Mouse (Mus musculus) hindbrain, postnatal 0 days (tissue): ENCODE measurements at regions not wholly inside any gene's neighbourhood (a gene's known extent, or its start where the extent isn't known, plus 50 kb on each side); places are given as distances from the start of the nearest gene placed in this dataset.
"Not testable (repeated sequence)": the region's sequence is repeated elsewhere in the genome, so short reads cannot be mapped to it uniquely, and the experiment has no call there.

Source experiments
- ATAC-seq: fragments of 200-750 bp; cut with Nextera tagmentation; 2 replicates; pipeline ENCODE4 v1.8.0; 2017; ENCODE audit warnings: mild to moderate bottlenecking, moderate TSS enrichment, moderate library complexity
- DNase-seq: peaks from one replicate; pipeline ENCODE4 v3.0.0-alpha.2; 2015; ENCODE audit warnings: low spot score
- H3K27ac ChIP-seq: fragments of 300-500 bp; sonication (generic); 2 replicates; pipeline ENCODE4 v1.5.1; 2014; ENCODE audit warnings: mild to moderate bottlenecking
- H3K27me3 ChIP-seq: fragments of 300-500 bp; sonication (generic); 2 replicates; pipeline ENCODE4 v1.6.1; 2014; ENCODE audit warnings: low read length, mixed read lengths; ENCODE audit not compliant: insufficient read depth
- H3K36me3 ChIP-seq: fragments of 300-500 bp; sonication (generic); 2 replicates; pipeline ENCODE4 v1.6.1; 2014; ENCODE audit warnings: low read length, mixed read lengths; ENCODE audit not compliant: insufficient read depth
- H3K4me1 ChIP-seq: fragments of 300-500 bp; sonication (generic); 2 replicates; pipeline ENCODE4 v1.6.1; 2014; ENCODE audit warnings: antibody characterized with exemption, low read length, mixed read lengths; ENCODE audit not compliant: insufficient read depth
- H3K4me2 ChIP-seq: fragments of 300-500 bp; sonication (generic); 2 replicates; pipeline ENCODE4 v1.6.1; 2014; ENCODE audit warnings: low read depth, mild to moderate bottlenecking, low read length, moderate library complexity, mixed read lengths
- H3K4me3 ChIP-seq: fragments of 300-500 bp; sonication (generic); 2 replicates; pipeline ENCODE4 v1.5.1; 2014; ENCODE audit warnings: low read length
- H3K9ac ChIP-seq: fragments of 300-500 bp; sonication (generic); replicated peaks from 2 replicates; pipeline ENCODE4 v1.6.1; 2014; ENCODE audit warnings: mild to moderate bottlenecking, low read length, moderate library complexity, mixed read lengths
- H3K9me3 ChIP-seq: fragments of 300-500 bp; sonication (generic); 2 replicates; pipeline ENCODE4 v1.6.1; 2016; ENCODE audit warnings: low read length, mixed read lengths
- CTCF ChIP-seq: IDR thresholded peaks from 2 replicates; pipeline ENCODE4 v1.5.1; 2016; ENCODE audit warnings: antibody characterized with exemption, control low read depth, low read depth
- WGBS: fragments of 180-500 bp; shearing (Covaris S2); extraction: QIAGEN DNeasy Blood & Tissue Kit; methylation state at CpG from one replicate; pipeline ENCODE4 v1.1.7; 2014; 5-methylcytosine and 5-hydroxymethylcytosine counted together

DNA sequence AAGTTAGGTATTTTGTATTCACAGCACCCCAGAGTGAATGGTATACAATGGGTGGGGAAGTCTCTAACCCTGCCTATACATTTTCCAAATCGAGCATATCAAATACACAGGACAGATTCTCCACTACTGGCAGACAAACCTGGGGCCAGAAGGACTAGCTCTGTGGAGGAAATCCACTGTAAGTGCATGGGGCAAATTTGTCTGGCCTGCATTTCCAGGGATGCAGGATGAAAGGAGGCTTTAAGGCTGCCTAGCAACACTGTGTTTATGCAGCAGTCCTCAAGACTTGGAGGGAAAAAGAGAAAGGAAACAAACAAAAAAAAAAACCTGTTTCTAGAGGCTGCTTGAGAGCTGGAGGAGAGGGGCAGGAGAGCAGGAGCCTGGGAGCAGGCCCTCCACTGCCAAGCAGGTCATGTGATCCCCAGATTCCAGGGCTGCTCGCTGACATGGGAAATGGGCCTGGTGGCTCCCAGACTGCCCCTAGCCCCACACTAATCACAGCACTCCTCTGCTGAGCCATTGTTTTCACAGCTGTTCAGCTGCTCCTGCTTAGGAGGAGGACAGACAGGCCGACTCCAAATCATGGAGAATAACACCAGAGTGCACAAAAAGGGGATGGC lies 293.7 kb upstream of the Gm10192 start:
- DNase-seq (peak; percentile 75), ATAC-seq (peak; percentile 94)
- Histone ChIP-seq H3K36me3 (no peaks in the 10 kb centered on the region), H3K27ac (peak overlapping the region; percentile 60; the same call in 1 of the 2 replicates), H3K27me3 (no peaks in the 10 kb centered on the region), H3K9me3 (no peaks in the 10 kb centered on the region), H3K9ac (0 out of 2 replicates have a peak overlapping the region, but pooled peaks have one; percentile 4), H3K4me1 (peaks cover 6% of the 10 kb centered on the region; the same call in 1 of the 2 replicates), H3K4me2 (no peak overlapping the region), H3K4me3 (no peak overlapping the region)
- no peak for TF ChIP-seq CTCF
- 5% methylated on average over 3 of the region's 3 CpGs for WGBS

DNA sequence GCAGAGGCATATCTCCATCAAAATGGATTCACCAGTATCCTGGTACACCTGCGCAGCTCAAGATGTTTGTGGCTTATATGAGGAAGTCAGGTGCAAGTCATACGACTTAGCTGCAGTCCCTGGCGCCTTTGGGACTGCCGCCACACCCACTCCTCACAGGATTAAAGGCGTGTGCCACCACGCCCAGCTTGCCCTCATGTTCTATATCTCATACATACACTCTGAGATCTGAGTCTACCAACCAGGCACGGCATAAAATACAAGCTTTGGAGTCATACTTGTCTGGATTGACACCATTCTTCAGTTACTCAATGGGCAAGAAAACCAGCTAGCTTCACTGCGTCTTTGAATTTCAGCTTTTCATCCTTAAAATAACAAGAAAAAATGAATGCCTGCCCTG lies 290.5 kb upstream of the Gm10192 start:
- 96% methylated on average over 8 of the region's 8 CpGs for WGBS
- not testable (repeated sequence) for DNase-seq, ATAC-seq, H3K4me3 ChIP-seq, H3K4me2 ChIP-seq, H3K36me3 ChIP-seq, H3K4me1 ChIP-seq, H3K9me3 ChIP-seq, H3K9ac ChIP-seq, H3K27me3 ChIP-seq, H3K27ac ChIP-seq

DNA sequence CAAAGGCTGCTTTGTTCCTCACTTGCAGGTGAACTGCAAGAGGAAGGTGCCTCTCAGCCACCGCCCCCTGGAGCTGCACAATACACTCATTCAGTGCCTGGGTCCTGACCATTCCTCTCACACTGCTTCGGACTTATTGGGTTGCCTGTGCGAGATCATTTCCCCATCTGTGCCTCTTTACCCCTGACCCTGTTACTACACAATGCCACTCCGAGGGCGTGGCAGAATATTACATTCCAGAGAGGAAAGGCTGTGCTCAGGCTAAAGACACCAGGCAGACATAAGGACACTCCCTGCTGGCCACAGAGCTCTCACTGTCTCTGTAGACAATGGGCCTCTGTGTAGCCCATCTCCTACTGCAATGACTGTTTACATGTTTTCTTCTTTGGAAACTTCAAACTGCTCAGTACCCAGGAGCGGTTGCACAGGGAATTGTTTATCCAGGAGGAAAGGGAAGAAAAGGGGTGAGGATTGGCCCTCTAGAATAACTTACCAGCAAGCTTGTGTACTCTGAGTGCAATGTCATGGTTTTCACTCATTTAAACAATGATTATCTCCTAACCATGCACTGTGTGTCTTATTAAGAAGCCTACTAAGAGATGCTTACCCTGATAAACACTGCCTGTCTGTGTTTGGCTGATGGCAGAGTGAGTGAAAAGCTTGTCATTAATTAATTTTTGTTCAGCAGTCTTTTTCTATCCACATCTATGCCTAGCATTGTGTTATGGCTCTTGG lies 283.1 kb upstream of the Gm10192 start:
- ATAC-seq, result peak; percentile 79
- Histone ChIP-seq H3K4me2 (no peak overlapping the region), H3K27ac (no peak overlapping the region), H3K4me1 (0 out of 2 replicates have a peak, but pooled peaks cover under 1% of the 10 kb centered on the region), H3K36me3 (no peaks in the 10 kb centered on the region), H3K9ac (no peak overlapping the region), H3K9me3 (no peaks in the 10 kb centered on the region), H3K27me3 (no peaks in the 10 kb centered on the region), H3K4me3 (no peak overlapping the region)
- WGBS, result 19% methylated on average over 6 of the region's 6 CpGs
- DNase-seq, result no peak
- TF ChIP-seq CTCF, result no peak

DNA sequence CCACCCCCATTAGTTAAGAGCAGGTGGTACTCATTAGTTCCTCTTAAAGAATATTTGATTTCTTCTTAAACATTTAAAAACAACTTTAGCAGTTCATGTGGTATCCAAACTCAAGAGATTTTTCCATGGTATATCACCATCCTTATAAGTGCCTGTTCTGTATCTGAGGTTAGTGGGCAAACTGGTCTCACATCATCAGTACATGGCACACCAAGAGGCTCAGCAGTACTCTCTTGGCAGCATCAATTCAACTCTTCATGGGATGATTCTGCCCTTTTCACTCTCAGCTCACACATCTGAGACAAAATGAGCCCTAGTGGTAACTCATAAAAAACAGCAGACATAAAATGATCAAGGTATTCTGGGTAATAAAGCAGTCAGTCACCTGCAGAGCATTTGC lies 282.6 kb upstream of the Gm10192 start:
- Histone ChIP-seq H3K9me3 (no peaks in the 10 kb centered on the region), H3K9ac (no peak overlapping the region), H3K4me3 (no peak overlapping the region), H3K27ac (no peak overlapping the region), H3K4me2 (no peak overlapping the region), H3K27me3 (no peaks in the 10 kb centered on the region), H3K36me3 (no peaks in the 10 kb centered on the region), H3K4me1 (0 out of 2 replicates have a peak, but pooled peaks cover 3% of the 10 kb centered on the region)
- ATAC-seq (no peak), DNase-seq (no peak)
- TF ChIP-seq CTCF, result no peak

DNA sequence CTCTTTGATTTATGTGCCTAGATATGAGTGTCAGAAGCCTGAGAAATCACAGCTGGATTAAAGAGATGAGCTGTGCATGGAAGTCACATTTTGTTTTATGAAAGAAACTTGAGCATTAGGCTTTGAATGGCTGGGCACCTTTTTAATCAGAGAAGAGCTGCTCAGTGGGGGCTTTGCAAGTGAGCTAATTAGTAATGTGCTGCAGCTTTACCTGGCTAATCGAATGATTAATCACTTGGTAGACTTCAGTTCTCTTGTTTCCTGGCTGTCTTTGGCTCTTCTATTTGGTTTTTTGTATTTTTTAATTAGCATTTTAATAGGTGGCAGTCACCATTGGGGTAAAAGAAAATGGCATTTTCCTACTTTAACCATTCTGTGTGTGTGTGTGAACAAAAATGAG lies 278.2 kb upstream of the Gm10192 start:
- no peak overlapping the region for H3K27ac ChIP-seq
- no peak overlapping the region for H3K9ac ChIP-seq
- no peak overlapping the region for H3K4me3 ChIP-seq
- peak; percentile 9 for DNase-seq
- no peak for ATAC-seq
- H3K9me3 ChIP-seq, result no peaks in the 10 kb centered on the region
- 55% methylated on average over 1 of the region's 1 CpGs for WGBS
- H3K4me2 ChIP-seq, result no peak overlapping the region
- H3K27me3 ChIP-seq, result no peaks in the 10 kb centered on the region
- no peaks in the 10 kb centered on the region for H3K36me3 ChIP-seq
- TF ChIP-seq CTCF, result no peak
- 0 out of 2 replicates have a peak, but pooled peaks cover 3% of the 10 kb centered on the region for H3K4me1 ChIP-seq

DNA sequence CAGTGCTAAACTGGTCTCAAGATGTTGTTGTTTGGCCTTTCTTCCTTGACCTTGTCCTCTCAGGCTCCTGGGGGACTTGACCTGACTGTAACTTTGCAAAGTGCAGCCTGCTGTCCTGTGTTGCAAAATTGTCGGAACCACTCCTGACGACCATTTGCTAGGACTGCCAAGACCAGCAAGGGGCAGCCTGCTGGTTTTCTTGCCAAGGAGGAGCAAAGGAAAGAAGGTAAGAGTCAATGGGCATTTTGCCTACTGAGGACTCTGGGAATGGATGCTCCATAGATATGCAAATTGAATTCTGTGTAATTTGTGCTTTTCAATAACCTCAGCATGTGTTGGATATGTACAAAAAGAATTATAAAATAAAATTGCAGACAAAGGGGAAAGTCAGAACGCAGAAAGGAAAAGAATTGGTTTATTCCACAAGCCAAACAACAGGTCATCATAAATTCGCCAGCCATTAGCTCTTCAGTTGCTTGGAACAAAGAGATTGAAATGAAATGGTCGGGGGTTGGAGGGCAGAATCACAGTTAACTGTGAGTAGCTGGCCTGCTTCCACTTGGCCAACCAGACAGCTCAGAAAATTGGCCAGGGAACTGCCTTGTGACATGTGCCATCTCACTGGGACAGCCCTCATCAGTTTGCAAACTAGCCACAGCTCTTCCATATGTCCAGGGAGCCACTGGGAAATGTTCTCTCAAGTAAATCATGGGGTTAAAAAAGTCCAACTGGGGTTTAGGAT lies 256.5 kb upstream of the Gm10192 start:
- no peak for TF ChIP-seq CTCF

More for the DNA sequence above, 256.5 kb upstream of the Gm10192 start:
- Histone ChIP-seq H3K27ac (peak overlapping the region; percentile 41; the same call in 1 of the 2 replicates), H3K4me2 (no peak overlapping the region), H3K9ac (no peak overlapping the region), H3K9me3 (no peaks in the 10 kb centered on the region), H3K27me3 (no peaks in the 10 kb centered on the region), H3K4me3 (no peak overlapping the region), H3K4me1 (0 out of 2 replicates have a peak, but pooled peaks cover 11% of the 10 kb centered on the region), H3K36me3 (no peaks in the 10 kb centered on the region)
- peak; percentile 89 for DNase-seq
- 34% methylated on average over 5 of the region's 5 CpGs for WGBS
- ATAC-seq, result peak; percentile 90
